Mouse (Mus musculus): ENCODE measurements around the gene Tmem211. TPM values are rescaled to one million over a fixed set of nuclear protein-coding genes. Genes with fewer than 3 reads are reported as not detected.

Tmem211 gene
- not detected for polyA plus RNA-seq (2014; fragmentation: Illumina TruSeq; extraction: RNeasy Lipid Tissue Mini Kit (QIAGEN cat#74804); ENCODE audit: low replicate concordance)

GRCm38 (mm10) chr5:113226632-113227102 lies at the start of gene Tmem211:
Tmem211 (plus strand) TSS chr5:113226909.

GRCm38 (mm10) chr5:113221147-113221865 lies 5.4 kb upstream of the Tmem211 start, which contains the start of gene 2900026A02Rik:
2900026A02Rik (minus strand) TSS chr5:113221236.

Other genes starting within 250 kb of the Tmem211 start
- gene Grk3, start 211.1 kb upstream of the Tmem211 start, polyA plus RNA-seq (2014; fragmentation: Illumina TruSeq; extraction: RNeasy Lipid Tissue Mini Kit (QIAGEN cat#74804); ENCODE audit: low replicate concordance): 8.7 TPM
- gene Crybb2, start 156.8 kb upstream of the Tmem211 start, polyA plus RNA-seq (2014; fragmentation: Illumina TruSeq; extraction: RNeasy Lipid Tissue Mini Kit (QIAGEN cat#74804); ENCODE audit: low replicate concordance): not detected
- gene Crybb3, start 145.3 kb upstream of the Tmem211 start, polyA plus RNA-seq (2014; fragmentation: Illumina TruSeq; extraction: RNeasy Lipid Tissue Mini Kit (QIAGEN cat#74804); ENCODE audit: low replicate concordance): 0.41 TPM
- gene 2900026A02Rik, start 5.7 kb upstream of the Tmem211 start, polyA plus RNA-seq (2014; fragmentation: Illumina TruSeq; extraction: RNeasy Lipid Tissue Mini Kit (QIAGEN cat#74804); ENCODE audit: low replicate concordance): 15.9 TPM
- 0.19 TPM for gene Sgsm1, start 83.9 kb downstream of the Tmem211 start, polyA plus RNA-seq (2014; fragmentation: Illumina TruSeq; extraction: RNeasy Lipid Tissue Mini Kit (QIAGEN cat#74804); ENCODE audit: low replicate concordance)
- not detected for gene Aym1, start 130.4 kb downstream of the Tmem211 start, polyA plus RNA-seq (2014; fragmentation: Illumina TruSeq; extraction: RNeasy Lipid Tissue Mini Kit (QIAGEN cat#74804); ENCODE audit: low replicate concordance)